Mouse (Mus musculus): ENCODE results near the gene Kmo. TPM values are rescaled to one million over a fixed set of nuclear protein-coding genes. Genes with fewer than 3 reads are reported as not detected.

The Kmo gene
- polyA plus RNA-seq, 1 experiment, result 49.6 TPM

DNA sequence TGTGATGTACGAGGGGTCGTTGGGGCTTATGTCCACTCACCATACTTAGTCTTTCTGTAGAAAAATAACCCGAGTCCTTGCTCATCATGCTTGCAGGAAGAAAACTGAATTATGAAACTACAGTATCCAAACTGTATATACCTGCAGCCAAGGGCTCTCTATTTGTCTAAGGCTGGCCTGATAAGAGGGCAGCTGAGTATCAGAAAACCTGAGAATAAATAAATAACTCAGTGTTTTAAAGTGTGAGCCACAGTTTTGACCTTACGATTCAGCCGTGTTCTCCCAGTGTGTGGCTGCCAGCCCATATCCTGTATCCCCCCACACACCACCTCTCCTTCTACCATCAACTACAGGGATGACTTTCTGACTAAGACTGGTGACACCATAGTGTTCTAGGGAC is 33.5 kb upstream of the Kmo start:
- Histone ChIP-seq H3K4me1 (ENCODE audit: control insufficient read depth, insufficient read depth, low read length) (no peaks in the 10 kb centered on the region), H3K27me3 (replicated peaks; ENCODE audit: control insufficient read depth, insufficient read depth, low read length) (no peaks in the 10 kb centered on the region), H3K36me3 (ENCODE audit: control insufficient read depth, insufficient read depth, low read length) (no peaks in the 10 kb centered on the region; the same call in 1 of the 2 replicates), H3K27ac (ENCODE audit: insufficient read depth, low read depth, low read length) (no peak overlapping the region), H3K4me3 (ENCODE audit: insufficient read depth, low read depth, low read length) (no peak overlapping the region)
- 45% methylated on average over 5 of the region's 5 CpGs for WGBS
- TF ChIP-seq CTCF (conservative IDR thresholded peaks at IDR 0.05; ENCODE audit: insufficient read depth, insufficient read length, low read depth, low read length), result no peak
- TF ChIP-seq POLR2A (IDR thresholded peaks at IDR 0.05; ENCODE audit: low read depth, low read length), result no peak
- DNase-seq, result no peak

DNA sequence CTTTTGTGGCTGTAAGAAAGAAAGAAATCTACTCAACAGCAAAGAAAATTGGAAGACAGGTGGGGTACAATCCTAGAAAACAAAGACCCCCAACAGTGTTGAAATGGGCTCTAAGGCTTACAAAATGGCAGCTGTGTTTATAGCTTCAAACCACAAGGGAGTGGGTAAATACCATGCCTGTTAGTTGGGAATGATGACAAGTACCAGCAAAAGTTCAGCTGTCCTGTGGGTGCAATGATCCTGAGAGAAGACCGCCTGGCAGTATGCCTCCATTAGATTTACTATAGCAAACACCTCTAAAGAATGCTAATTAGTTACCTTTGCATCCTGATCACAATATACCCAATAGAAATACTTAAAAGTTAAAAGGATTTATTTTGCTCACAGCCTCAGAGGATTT is 27.3 kb upstream of the Kmo start:
- Histone ChIP-seq H3K27ac (ENCODE audit: insufficient read depth, low read depth, low read length) (no peak overlapping the region), H3K4me1 (ENCODE audit: control insufficient read depth, insufficient read depth, low read length) (no peaks in the 10 kb centered on the region), H3K36me3 (ENCODE audit: control insufficient read depth, insufficient read depth, low read length) (no peaks in the 10 kb centered on the region; the same call in none of the 2 replicates), H3K4me3 (ENCODE audit: insufficient read depth, low read depth, low read length) (no peak overlapping the region), H3K27me3 (replicated peaks; ENCODE audit: control insufficient read depth, insufficient read depth, low read length) (no peaks in the 10 kb centered on the region)
- no peak for DNase-seq
- 95% methylated on average over 1 of the region's 1 CpGs for WGBS
- TF ChIP-seq CTCF (conservative IDR thresholded peaks at IDR 0.05; ENCODE audit: insufficient read depth, insufficient read length, low read depth, low read length) (no peak), POLR2A (IDR thresholded peaks at IDR 0.05; ENCODE audit: low read depth, low read length) (no peak)

DNA sequence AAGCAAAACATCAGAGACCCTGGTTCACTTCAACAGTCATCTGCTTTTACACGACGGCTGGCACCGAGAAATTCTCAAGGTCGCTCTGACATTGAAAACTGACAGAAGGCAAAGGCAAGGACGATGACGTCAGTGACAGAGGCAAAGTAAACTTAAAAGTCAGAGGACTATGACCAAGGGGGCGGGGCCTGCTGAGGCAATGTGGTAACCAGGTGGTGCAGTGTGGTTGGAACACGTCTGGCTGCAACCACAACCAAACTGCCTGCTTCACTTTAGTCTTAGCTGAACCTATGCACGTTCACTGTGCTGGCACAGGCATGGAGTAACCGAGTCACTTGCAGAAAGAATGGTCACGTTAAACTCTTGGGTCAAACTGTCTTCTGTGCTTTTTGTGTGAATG is 17.9 kb upstream of the Kmo start:
- Histone ChIP-seq H3K4me1 (ENCODE audit: control insufficient read depth, insufficient read depth, low read length) (no peaks in the 10 kb centered on the region), H3K27me3 (replicated peaks; ENCODE audit: control insufficient read depth, insufficient read depth, low read length) (no peaks in the 10 kb centered on the region), H3K27ac (ENCODE audit: insufficient read depth, low read depth, low read length) (no peak overlapping the region), H3K36me3 (ENCODE audit: control insufficient read depth, insufficient read depth, low read length) (peaks cover 10% of the 10 kb centered on the region), H3K4me3 (ENCODE audit: insufficient read depth, low read depth, low read length) (no peak overlapping the region)
- no peak for TF ChIP-seq CTCF (conservative IDR thresholded peaks at IDR 0.05; ENCODE audit: insufficient read depth, insufficient read length, low read depth, low read length)
- TF ChIP-seq POLR2A (IDR thresholded peaks at IDR 0.05; ENCODE audit: low read depth, low read length), result no peak
- WGBS, result 80% methylated on average over 11 of the region's 11 CpGs
- DNase-seq, result peak; percentile 19

DNA sequence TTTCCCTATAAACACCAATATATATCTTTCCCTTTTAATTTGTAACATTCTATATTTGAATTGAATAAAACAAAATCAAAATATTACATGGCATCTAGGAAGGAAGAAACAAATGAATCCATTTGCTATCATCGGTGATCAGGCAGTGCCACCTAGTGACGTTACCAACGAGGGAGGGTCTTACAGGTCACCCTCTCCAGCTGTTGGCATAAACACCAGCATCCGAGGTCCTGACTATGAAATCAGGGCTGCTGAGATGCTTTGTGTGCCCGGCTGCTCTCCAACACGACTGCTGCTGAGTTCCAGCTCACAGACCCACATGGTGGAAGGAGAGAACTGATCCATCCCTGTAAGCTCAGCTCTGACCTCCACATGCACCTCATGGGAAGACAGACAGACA is 16.8 kb upstream of the Kmo start:
- WGBS, result 62% methylated on average over 6 of the region's 6 CpGs
- Histone ChIP-seq H3K4me3 (ENCODE audit: insufficient read depth, low read depth, low read length) (no peak overlapping the region), H3K27me3 (replicated peaks; ENCODE audit: control insufficient read depth, insufficient read depth, low read length) (no peaks in the 10 kb centered on the region), H3K27ac (ENCODE audit: insufficient read depth, low read depth, low read length) (no peak overlapping the region), H3K4me1 (ENCODE audit: control insufficient read depth, insufficient read depth, low read length) (no peaks in the 10 kb centered on the region), H3K36me3 (ENCODE audit: control insufficient read depth, insufficient read depth, low read length) (peaks cover 12% of the 10 kb centered on the region)
- no peak for DNase-seq
- TF ChIP-seq POLR2A (IDR thresholded peaks at IDR 0.05; ENCODE audit: low read depth, low read length), result no peak
- peak; percentile 44 for TF ChIP-seq CTCF (conservative IDR thresholded peaks at IDR 0.05; ENCODE audit: insufficient read depth, insufficient read length, low read depth, low read length)

DNA sequence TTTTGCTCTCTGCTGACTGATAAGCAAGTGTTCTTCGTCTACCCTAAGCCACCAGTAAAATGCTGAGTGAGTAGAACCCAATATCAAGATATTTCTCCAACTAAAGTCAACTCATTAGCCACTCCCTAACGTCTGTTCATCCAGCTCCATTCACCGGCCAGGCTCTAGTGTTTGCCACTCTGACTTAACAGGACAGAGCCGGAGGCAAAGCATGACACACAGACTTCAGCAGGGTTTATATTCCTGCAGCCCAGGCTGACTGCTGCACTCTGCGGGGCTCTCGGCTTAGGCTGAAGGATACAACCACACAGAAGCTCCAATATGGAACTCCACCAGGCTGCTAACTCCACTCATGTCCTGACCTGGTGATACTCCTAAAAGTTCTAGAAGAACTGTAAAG is 12.9 kb upstream of the Kmo start:
- Histone ChIP-seq H3K4me1 (ENCODE audit: control insufficient read depth, insufficient read depth, low read length) (no peaks in the 10 kb centered on the region), H3K27me3 (replicated peaks; ENCODE audit: control insufficient read depth, insufficient read depth, low read length) (no peaks in the 10 kb centered on the region), H3K27ac (ENCODE audit: insufficient read depth, low read depth, low read length) (no peak overlapping the region), H3K36me3 (ENCODE audit: control insufficient read depth, insufficient read depth, low read length) (peaks cover 17% of the 10 kb centered on the region), H3K4me3 (ENCODE audit: insufficient read depth, low read depth, low read length) (no peak overlapping the region)
- 93% methylated on average over 6 of the region's 6 CpGs for WGBS
- no peak for DNase-seq
- TF ChIP-seq CTCF (conservative IDR thresholded peaks at IDR 0.05; ENCODE audit: insufficient read depth, insufficient read length, low read depth, low read length), result no peak
- no peak for TF ChIP-seq POLR2A (IDR thresholded peaks at IDR 0.05; ENCODE audit: low read depth, low read length)

DNA sequence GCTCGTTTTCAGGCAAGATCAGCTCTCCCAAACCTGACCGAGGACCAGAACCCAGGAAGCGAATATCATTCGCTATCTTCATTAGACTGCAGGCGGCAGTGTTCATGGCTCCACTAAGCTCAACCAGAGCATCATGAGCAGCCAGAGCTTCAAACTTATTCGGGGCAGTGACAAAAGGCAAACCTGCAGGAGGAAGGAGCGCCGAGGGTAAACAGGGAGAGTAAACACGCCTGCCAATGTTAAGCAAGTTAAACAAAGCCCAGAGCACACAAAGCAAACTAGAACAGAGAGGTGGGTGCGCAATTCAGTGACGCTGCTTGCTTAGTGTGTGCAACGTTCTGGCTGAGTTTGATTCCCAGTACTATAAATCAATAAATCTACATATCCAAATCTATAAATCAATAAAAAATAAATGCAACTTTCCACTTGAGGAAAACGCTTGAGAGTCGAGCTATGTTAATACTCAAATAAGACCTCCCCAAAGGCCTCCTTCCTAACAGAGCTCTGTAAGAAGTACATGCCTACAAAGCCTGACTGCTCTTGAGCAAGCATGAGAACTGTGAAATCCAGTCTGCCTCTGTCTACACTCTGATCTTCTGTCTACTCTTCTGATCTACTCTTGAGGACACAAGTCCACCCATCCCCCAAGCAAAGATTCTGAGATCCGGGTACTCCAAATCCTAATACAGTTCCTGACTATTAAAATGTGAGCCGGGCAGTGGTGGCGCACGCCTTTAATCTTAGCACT is 12.2 kb upstream of the Kmo start:
- H3K4me3 ChIP-seq (ENCODE audit: insufficient read depth, low read depth, low read length), result no peak overlapping the region
- H3K4me1 ChIP-seq (ENCODE audit: control insufficient read depth, insufficient read depth, low read length), result no peaks in the 10 kb centered on the region
- no peak overlapping the region for H3K27ac ChIP-seq (ENCODE audit: insufficient read depth, low read depth, low read length)
- WGBS, result 93% methylated on average over 18 of the region's 18 CpGs
- TF ChIP-seq POLR2A (IDR thresholded peaks at IDR 0.05; ENCODE audit: low read depth, low read length) (no peak), CTCF (conservative IDR thresholded peaks at IDR 0.05; ENCODE audit: insufficient read depth, insufficient read length, low read depth, low read length) (no peak)
- DNase-seq, result no peak
- H3K27me3 ChIP-seq (replicated peaks; ENCODE audit: control insufficient read depth, insufficient read depth, low read length), result no peaks in the 10 kb centered on the region
- H3K36me3 ChIP-seq (ENCODE audit: control insufficient read depth, insufficient read depth, low read length), result peaks cover 19% of the 10 kb centered on the region

DNA sequence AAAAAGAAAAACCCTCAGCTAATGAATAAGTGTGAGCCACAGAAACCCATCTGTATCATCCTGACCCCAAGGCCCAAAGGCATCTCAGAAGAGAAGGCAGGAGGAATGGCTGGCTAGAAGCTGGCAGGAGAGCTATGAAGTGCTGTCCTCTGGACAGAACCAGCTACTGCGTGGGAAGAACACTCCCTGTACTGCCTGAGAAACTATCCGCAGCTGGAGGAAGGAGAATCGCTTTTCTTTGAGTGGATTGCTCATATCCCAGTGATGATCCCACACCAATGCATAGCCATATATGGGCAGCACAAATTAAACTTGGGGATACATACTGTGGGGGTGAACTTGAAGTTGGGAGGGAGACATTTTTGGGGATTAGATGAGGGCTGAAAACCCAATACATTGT is 11.5 kb upstream of the Kmo start:
- no peak overlapping the region for H3K4me3 ChIP-seq (ENCODE audit: insufficient read depth, low read depth, low read length)
- no peak for DNase-seq
- no peaks in the 10 kb centered on the region for H3K4me1 ChIP-seq (ENCODE audit: control insufficient read depth, insufficient read depth, low read length)
- no peak overlapping the region for H3K27ac ChIP-seq (ENCODE audit: insufficient read depth, low read depth, low read length)
- peaks cover 19% of the 10 kb centered on the region for H3K36me3 ChIP-seq (ENCODE audit: control insufficient read depth, insufficient read depth, low read length)
- TF ChIP-seq CTCF (conservative IDR thresholded peaks at IDR 0.05; ENCODE audit: insufficient read depth, insufficient read length, low read depth, low read length) (no peak), POLR2A (IDR thresholded peaks at IDR 0.05; ENCODE audit: low read depth, low read length) (no peak)
- H3K27me3 ChIP-seq (replicated peaks; ENCODE audit: control insufficient read depth, insufficient read depth, low read length), result no peaks in the 10 kb centered on the region
- 96% methylated on average over 3 of the region's 3 CpGs for WGBS
